Mouse (Mus musculus) G1E (cell line): ENCODE data around the gene P2ry1. TPM values are rescaled to one million over a fixed set of nuclear protein-coding genes. Genes with fewer than 3 reads are reported as not detected.

Experiments
- ATAC-seq: 2 replicates; pipeline ENCODE4 v1.8.0; 2016; ENCODE audit warnings: mild to moderate bottlenecking; ENCODE audit not compliant: insufficient number of reproducible peaks, poor library complexity, low FRiP score, severe bottlenecking; ENCODE audit errors: extremely low read depth
- DNase-seq: peaks from one replicate; pipeline ENCODE4 v3.0.0; 2012; ENCODE audit warnings: low spot score
- H3K27me3 ChIP-seq: 2 replicates; pipeline ENCODE4 v1.6.1; 2012; ENCODE audit warnings: mild to moderate bottlenecking, low read length, inconsistent platforms; ENCODE audit not compliant: insufficient read depth
- H3K36me3 ChIP-seq: replicated peaks from 2 replicates; pipeline ENCODE3; 2012; ENCODE audit warnings: mild to moderate bottlenecking, inconsistent platforms
- H3K4me1 ChIP-seq: 2 replicates; pipeline ENCODE4 v1.6.1; 2012; ENCODE audit warnings: low read depth, low read length, inconsistent platforms, mixed read lengths; ENCODE audit not compliant: insufficient read depth
- H3K4me3 ChIP-seq: 2 replicates; pipeline ENCODE4 v1.5.1; 2012; ENCODE audit warnings: low read depth, mild to moderate bottlenecking, inconsistent platforms, low read length, moderate library complexity, mixed read lengths
- H3K9me3 ChIP-seq: replicated peaks from 2 replicates; pipeline ENCODE4 v1.6.1; 2012; ENCODE audit warnings: inconsistent platforms
- CTCF ChIP-seq: IDR thresholded peaks from 2 replicates; pipeline ENCODE4 v1.5.1; 2012; ENCODE audit warnings: low read depth, low read length, inconsistent platforms, mixed read lengths
- GATA1 ChIP-seq: IDR thresholded peaks from 2 replicates; pipeline ENCODE4 v1.6.1; 2012; ENCODE audit warnings: borderline replicate concordance, low read length, inconsistent platforms, mixed read lengths
- GATA2 ChIP-seq: IDR thresholded peaks from 2 replicates; pipeline ENCODE4 v1.6.1; 2012; ENCODE audit warnings: low read depth, low read length, inconsistent platforms, borderline replicate concordance
- POLR2AphosphoS5 ChIP-seq: IDR thresholded peaks from 2 replicates; pipeline ENCODE4 v1.6.1; 2012; ENCODE audit warnings: low read depth, low read length, inconsistent platforms; ENCODE audit not compliant: insufficient replicate concordance
- TAL1 ChIP-seq: conservative IDR thresholded peaks from 2 replicates; pipeline ENCODE4 v1.6.1; 2012; ENCODE audit warnings: low read depth, low read length, inconsistent platforms, mixed read lengths
- polyA plus RNA-seq: library from polyadenylated mRNA; stranded (reverse); fragments of >175 nt; gene quantifications from 2 replicates; pipeline ENCODE4 v1.2.3, GENCODE M21; 2012
- total RNA-seq, 2 experiments: library from RNA; stranded (forward) in 1 of 2; stranded (reverse) in 1 of 2; fragments of 200-1000 nt in 1 of 2; fragments of >200 nt in 1 of 2; fragmentation: Nextera tagmentation in 1 of 2; gene quantifications; 2 replicates each; pipeline ENCODE4 v1.2.3; 2014 to 2017

P2ry1 gene
- total and polyA plus RNA-seq, 3 experiments = 3.8 to 29.1 (median 9.0) TPM

DNA sequence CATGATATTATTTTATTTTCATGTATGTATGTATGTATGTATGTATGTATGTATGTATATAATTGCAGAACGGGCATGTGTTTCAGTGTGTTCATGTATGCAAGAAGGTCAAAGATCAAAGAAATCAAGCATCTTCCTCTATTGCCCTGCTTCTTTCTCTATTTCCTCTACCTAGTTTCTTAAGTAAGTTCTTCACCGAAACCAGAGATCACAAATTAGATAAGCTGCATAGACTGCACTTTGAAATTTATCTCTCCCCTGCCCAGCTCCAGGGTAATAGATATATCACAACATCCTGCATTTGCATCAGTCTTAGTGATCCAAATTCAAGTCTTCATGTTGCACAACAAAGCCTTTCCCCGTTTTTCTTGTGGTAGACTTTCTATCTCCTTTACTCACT, 20.5 kb upstream of the P2ry1 start:
- ATAC-seq (no peak), DNase-seq (no peak)
- H3K27me3 ChIP-seq = no peaks in the 10 kb centered on the region; the same call in 1 of the 2 replicates
- H3K36me3 ChIP-seq = no peaks in the 10 kb centered on the region
- TF ChIP-seq GATA1 = no peak
- TF ChIP-seq TAL1 = no peak
- no peak for TF ChIP-seq CTCF
- no peak for TF ChIP-seq GATA2
- no peak for TF ChIP-seq POLR2AphosphoS5
- no peak overlapping the region for H3K4me3 ChIP-seq
- no peaks in the 10 kb centered on the region for H3K9me3 ChIP-seq
- no peaks in the 10 kb centered on the region for H3K4me1 ChIP-seq

DNA sequence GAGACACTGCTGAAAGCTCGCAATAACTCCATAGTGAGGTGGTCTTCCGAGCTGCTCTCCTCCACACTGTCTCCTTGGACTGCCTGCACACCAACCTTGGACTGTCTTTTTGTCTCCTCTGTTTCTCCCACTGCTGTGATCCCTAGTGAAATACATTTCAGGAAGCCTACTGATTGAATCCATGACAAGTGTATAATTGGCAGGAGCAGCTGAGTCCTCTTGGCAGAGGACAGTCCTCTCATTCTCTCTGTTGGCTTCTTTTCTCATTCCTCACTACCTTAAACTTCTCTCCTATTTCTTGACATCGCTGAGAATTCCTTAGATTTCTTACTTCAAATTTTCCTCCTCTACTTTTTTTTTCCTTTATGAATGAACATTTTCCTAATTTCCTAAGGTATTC, 4.5 kb upstream of the P2ry1 start:
- no peak for TF ChIP-seq CTCF
- TF ChIP-seq TAL1 = no peak
- TF ChIP-seq POLR2AphosphoS5 = no peak
- TF ChIP-seq GATA1 = no peak
- no peak for TF ChIP-seq GATA2
- H3K4me1 ChIP-seq = peaks cover 16% of the 10 kb centered on the region
- H3K36me3 ChIP-seq = no peaks in the 10 kb centered on the region
- DNase-seq (no peak), ATAC-seq (no peak)
- no peak overlapping the region for H3K4me3 ChIP-seq
- no peaks in the 10 kb centered on the region for H3K9me3 ChIP-seq
- peaks cover 3% of the 10 kb centered on the region; the same call in 1 of the 2 replicates for H3K27me3 ChIP-seq

DNA sequence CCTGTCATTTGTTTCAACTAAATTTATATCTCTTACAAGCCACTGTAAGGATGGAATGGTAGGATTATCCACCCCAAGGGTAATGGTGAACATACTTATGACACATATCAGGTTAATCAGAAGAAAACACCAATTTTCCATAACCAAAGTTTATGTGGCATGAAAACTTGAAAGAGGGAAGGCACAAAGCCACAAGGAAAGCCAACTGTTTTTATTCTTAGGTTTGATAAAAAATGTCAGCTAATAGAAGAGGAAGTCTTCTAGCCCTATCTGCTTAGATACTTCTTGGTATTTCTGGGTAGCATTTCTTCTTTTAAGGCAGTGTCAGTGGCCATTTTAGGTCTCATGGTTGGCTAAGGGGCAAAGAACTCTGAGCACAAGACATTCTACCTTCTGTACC, 2.9 kb upstream of the P2ry1 start:
- DNase-seq = no peak
- Histone ChIP-seq H3K4me1 (peaks cover 24% of the 10 kb centered on the region), H3K36me3 (no peaks in the 10 kb centered on the region), H3K4me3 (no peak overlapping the region), H3K27me3 (peaks cover 6% of the 10 kb centered on the region; the same call in 1 of the 2 replicates), H3K9me3 (no peaks in the 10 kb centered on the region)
- no peak for TF ChIP-seq GATA1
- no peak for TF ChIP-seq CTCF
- TF ChIP-seq TAL1 = no peak
- no peak for TF ChIP-seq POLR2AphosphoS5
- no peak for TF ChIP-seq GATA2
- ATAC-seq = no peak

DNA sequence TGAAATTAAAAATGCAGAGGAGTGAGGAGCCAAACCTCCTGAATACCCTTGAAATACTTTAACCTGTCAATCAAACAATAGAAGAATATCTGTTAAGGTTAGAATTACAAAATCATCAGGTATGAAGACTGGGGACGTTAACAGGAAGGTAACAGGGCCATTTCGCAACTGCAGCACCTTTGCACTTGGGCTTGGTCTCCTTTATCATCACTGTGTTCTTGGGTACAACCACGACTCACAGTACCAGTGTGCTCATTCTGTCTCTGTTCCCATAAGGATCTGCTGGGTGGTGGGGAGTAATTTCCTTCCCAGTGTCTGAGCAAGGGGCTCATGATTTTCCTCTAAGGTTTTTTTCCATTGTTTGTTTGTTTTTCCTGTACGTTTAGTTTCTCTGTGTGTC, 1.8 kb upstream of the P2ry1 start:
- Histone ChIP-seq H3K9me3 (no peaks in the 10 kb centered on the region), H3K27me3 (peaks cover 6% of the 10 kb centered on the region; the same call in 1 of the 2 replicates), H3K36me3 (no peaks in the 10 kb centered on the region), H3K4me1 (peaks cover 24% of the 10 kb centered on the region), H3K4me3 (no peak overlapping the region)
- TF ChIP-seq CTCF (no peak), GATA2 (no peak), GATA1 (no peak)
- ATAC-seq (no peak), DNase-seq (no peak)

DNA sequence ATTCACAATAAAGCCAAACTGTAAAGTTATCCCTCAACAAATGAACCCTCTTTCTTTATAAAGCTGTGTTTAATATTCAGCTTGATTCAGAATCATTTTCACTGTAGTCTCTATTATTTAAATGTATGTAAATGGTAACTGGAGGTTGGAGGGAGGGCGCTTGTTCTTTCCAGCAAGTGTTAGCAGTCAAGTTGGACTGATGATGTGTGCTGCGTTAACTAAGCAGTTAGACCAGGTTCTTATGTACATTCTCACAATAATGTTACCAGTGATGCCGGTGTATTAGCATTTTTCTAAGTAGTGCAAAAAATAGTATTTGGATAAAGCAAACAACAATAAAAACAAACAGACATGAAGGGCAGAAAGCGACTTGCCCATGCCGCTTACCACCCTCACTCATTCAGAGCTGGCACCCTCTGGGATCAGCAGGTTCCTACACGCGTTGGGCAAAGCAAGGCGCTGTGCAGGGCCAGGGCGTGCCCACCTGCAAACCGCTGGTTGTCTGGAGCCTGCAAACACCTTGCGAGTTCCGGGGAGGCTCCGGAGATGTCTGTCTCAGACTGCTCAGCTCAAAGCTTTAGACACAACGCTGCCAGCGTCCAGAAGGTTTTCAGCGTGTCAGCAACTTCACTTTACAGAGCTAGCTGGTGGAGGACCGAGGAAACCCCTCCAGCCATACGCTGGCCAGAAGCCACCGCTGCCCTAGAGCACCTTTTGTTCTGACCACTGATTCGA, 576 bp upstream of the P2ry1 start:
- Histone ChIP-seq H3K27me3 (peaks cover 6% of the 10 kb centered on the region; the same call in 1 of the 2 replicates), H3K36me3 (peaks cover 4% of the 10 kb centered on the region), H3K4me1 (peaks cover 24% of the 10 kb centered on the region), H3K9me3 (no peaks in the 10 kb centered on the region), H3K4me3 (peak overlapping the region; percentile 74)
- DNase-seq = peak; percentile 26
- peak; percentile 45; the same call in 1 of the 2 replicates for ATAC-seq
- TF ChIP-seq TAL1 (no peak), GATA1 (no peak), GATA2 (no peak), CTCF (no peak), POLR2AphosphoS5 (no peak)

DNA sequence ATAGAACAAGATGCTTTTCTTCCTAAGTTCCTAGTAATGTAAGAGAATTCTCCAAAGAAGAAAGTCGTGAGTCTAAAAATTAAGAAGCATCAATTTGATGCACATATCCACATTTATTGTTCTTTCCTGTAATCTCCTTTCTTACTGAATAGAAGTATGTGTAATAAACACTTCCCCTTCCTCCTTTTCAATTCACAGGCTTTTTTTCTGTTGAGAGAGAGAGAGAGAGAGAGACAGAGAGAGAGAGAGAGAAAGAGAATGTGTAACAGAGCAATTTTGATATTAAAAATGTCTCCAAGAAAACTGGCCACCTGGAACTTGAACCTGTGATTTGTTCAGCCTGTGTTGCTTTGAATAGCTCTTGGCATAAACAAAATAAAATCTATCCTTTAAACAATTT, 2.0 kb downstream of the P2ry1 start:
- ATAC-seq (no peak), DNase-seq (no peak)
- Histone ChIP-seq H3K36me3 (peaks cover 7% of the 10 kb centered on the region), H3K27me3 (peaks cover 6% of the 10 kb centered on the region; the same call in 1 of the 2 replicates), H3K4me1 (peaks cover 24% of the 10 kb centered on the region), H3K9me3 (no peaks in the 10 kb centered on the region), H3K4me3 (no peak overlapping the region)
- TF ChIP-seq GATA2 (no peak), CTCF (no peak), TAL1 (no peak), GATA1 (no peak)

DNA sequence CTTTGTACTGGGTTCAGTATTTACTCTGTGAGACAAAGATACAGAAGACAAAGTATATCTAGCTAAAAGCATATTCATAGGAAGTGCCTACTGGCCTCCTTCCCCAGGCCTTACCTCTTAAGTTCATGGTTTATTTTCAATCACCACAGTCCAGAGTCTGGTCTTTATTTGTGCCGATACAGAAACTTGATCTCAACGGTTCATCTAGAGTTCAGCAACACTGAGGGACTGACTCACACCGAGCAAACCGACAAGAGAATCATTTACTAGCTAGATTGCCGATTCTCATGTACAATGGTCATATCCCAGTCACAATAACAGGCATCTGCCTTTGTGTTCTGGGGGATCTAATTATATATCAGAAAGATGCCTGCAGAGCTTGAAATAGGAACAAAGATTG, 9.1 kb downstream of the P2ry1 start:
- H3K4me1 ChIP-seq = no peaks in the 10 kb centered on the region
- peaks cover 6% of the 10 kb centered on the region for H3K36me3 ChIP-seq
- TF ChIP-seq GATA1 = no peak
- no peak for TF ChIP-seq CTCF
- no peak for TF ChIP-seq POLR2AphosphoS5
- TF ChIP-seq TAL1 = no peak
- no peak for TF ChIP-seq GATA2
- peaks cover 3% of the 10 kb centered on the region; the same call in 1 of the 2 replicates for H3K27me3 ChIP-seq
- no peak overlapping the region for H3K4me3 ChIP-seq
- no peaks in the 10 kb centered on the region for H3K9me3 ChIP-seq
- DNase-seq (no peak), ATAC-seq (no peak)
